Mouse (Mus musculus) spleen, postnatal 10 days (tissue): ENCODE results near the gene Ank3.

ENCODE experiments used
- DNase-seq, 2 experiments: peaks; one replicate each; pipeline ENCODE4 v3.0.0; 2021 to 2022; ENCODE audit warnings: low spot score in 2 of 2

Gene Ank3

DNA sequence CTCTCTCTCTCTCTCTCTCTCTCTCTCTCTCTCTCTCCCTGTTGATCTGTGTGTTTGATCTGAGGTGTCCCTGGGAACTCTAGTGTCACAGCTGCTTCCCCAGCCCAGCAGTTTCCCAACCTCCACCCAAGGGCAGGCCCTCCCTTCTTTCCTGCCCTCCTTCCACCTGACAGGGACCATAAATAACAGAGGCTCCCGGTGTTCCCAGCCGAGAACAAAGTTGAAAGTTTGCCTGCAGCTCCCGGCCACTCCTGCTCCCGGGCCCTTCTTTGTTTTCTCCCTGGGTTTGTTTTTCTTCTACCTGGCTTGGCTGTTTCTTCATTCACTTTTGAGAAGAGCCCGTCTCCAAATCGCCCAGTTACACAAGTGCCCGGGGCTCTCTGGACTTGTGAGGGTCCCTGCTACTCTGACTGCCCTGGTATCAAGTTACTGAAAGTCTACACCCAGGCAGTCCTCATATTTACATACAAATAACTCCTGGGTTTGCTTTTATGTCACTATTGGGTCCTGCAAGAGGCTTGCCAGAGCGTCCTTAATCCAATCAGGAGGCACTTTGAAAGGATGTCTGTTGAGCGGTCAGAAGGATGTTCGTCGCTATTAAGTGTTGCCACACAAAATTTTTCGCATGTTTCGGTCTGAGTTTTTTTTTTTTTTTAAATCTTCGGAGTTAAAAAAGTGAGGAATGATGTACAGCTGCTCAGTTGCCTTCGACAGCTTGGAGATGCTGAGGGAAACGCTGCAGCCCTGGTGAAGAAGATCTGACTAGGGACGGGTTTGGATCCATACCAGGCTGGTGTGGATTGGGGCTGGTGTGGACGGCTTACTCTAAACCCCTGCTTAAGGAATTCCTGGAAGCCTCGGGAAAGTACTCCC, 526.9 kb downstream of the Ank3 start:
- no peak for DNase-seq

DNA sequence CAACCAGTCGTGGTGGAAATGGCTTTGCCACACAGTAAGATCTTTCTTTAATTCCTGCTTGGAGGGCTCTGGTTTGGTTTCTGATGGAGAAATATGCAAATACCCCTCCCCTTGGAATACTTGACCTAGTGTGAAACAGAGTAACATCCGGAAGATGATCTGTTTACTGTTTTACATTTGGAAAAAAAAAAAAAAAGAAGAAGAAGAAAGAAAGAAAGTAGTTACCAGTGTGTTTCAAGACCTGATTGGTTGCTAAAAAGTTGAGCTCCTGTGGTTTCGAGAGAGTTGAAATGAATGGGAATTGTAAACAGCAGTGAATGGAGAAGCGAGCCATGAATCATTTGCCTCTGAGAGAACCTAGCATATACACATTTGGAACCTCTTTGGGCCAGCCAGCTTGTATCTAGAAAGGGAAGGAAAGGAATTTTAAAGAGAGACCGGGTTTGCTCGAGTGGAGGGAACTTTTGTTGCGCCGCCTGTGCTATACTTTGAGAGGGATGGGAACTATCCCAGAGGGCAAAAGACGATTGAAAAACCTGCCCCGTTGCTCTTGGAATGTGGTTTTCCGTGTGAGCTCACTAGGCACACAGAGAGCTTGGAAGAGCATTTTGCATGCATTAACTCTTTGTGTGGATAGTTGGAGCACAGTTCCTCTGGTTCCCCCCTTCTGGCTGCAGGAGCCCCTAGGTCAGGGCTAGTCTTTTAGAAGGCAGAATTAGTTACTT, 527.7 kb downstream of the Ank3 start:
- DNase-seq: no peak

DNA sequence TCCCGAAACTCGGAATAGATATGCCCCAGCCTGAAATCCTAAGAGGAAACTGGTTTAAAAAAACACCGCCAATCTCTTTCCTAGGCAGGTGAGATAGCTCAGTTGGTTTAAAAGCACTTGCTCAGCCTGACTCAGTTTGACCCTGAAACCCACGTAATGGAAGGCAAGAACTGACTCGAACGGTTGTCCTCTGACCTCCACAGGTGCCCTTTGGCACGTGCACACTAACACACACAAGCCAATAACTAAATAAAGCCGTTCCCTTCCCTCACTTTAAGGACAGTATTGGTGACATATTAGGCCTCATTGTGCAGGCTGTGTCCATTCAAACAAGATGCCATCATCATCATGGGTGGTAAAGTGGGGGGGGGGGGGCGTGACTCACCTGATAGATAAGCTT, 528.4 kb downstream of the Ank3 start:
- no peak for DNase-seq

DNA sequence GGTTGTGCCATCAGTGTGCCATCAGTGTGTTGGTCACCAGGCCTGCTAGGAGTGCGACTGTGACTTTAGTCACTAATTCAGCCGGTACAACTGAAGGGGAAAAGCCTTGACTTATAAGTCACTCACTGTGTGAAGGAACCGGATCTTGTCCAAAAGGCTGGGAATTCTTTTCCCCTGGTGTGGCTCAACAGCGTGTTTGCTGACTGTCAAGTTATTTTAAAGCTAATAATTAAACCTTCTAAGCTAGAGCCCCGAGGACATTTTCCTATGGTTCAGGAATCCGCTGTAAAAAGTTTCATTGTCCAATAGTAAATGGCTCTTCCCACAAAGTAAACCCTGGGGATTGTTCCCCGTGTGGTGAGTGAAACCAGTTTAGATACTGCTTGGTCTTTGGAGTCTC, 529.8 kb downstream of the Ank3 start:
- no peak for DNase-seq

GRCm38 (mm10) chr10:69930503-69930902, 531.9 kb downstream of the Ank3 start:
- no peak for DNase-seq

GRCm38 (mm10) chr10:69936443-69937067, 538.0 kb downstream of the Ank3 start:
- no peak for DNase-seq

GRCm38 (mm10) chr10:69937291-69937921, 538.8 kb downstream of the Ank3 start:
- DNase-seq: no peak

DNA sequence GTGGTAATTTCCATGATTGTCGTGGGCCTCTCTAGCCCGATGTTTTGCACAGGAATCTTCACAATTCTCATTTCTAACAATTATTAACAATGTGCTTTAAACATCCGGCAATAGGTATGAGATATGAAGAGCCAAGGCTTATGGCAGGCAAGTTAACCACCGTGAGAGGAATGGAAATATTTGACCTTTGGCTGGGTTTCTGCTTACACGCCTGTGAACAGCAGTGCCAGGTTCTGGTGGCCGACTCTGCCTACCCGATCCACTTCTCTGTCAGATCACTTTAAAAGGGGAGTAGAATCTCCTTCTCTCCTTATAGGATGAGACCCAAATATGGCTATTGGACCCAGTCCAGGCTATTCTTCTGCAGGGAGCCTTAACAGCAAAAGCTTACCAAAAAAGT, 540.6 kb downstream of the Ank3 start:
- DNase-seq: no peak

DNA sequence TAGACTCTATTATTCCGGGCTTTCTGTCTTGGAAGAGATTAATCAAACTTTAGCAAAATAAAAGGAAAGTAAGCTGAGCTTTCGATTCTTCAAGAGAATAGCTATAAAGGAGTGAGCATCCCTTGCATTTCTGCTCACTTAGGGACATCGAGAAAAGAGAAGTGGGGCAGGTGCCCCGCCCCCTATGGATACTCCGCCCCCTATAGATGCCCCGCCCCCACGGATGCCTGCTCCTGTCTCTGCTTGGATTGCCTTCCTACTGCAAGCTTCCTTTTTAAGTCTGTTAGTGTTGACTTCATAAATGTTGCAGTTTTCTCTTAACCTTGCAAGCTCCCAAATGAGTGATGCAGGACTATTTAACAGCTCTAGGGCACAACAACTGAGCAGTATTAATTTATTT, 541.4 kb downstream of the Ank3 start:
- DNase-seq: no peak

DNA sequence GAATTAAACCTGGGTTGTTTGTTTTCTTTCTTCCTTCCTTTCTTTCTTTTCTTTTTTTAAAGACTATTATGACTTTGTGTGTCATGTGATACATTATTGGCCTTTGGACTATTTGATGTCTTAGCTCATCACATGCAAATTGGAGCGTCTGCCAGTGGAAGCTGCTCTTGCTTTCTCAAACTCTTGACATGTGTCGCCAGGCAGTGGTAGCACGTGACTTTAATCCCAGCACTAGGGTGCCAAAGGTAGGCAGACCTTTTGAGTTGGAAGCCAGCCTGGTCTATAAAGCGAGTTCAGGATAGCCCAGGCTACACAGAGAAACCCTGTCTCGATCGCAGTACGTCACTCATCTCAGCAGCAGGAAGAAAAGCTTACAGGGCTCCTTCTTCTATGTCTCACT, 542.4 kb downstream of the Ank3 start:
- DNase-seq: no peak

DNA sequence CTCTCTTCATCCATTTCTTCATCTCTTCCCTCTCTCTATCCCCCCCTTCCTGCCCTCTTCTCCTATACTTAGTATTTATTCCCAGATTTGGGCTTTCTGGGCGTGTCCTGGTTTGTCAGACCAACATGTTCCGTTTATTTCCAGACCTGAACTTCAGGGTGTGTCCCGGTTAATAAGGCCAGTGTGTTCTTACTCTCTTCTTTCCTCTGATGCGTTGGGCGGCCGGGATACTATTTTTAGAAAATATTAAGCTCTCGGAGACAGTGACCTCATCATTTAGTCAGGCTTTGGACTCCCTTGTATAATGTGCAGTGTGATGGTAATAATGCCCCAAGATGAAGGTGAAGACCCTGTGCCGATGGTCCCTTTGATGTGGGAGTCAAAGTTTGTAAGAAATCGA, 546.3 kb downstream of the Ank3 start:
- no peak for DNase-seq

DNA sequence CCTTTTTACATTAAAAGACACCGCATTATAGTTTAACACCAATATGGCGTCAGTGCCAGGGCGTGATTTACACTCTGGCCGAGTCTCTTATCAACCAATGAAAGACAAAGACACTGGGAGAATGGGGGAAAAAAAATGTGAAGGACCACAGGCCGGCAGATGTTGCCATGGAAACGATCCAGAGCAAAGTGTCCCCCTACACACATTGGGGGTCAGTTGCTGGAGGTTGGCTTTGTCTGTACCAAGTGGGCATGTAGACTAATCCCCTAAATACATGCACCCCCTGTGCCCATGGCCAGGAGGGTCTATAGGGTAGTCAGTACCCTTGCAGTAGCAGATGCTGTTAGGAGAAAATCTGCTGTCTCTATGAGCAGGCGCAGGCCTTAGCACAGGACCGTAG, 547.3 kb downstream of the Ank3 start:
- DNase-seq: no peak

GRCm38 (mm10) chr10:69946271-69946670, 547.7 kb downstream of the Ank3 start:
- DNase-seq: no peak

DNA sequence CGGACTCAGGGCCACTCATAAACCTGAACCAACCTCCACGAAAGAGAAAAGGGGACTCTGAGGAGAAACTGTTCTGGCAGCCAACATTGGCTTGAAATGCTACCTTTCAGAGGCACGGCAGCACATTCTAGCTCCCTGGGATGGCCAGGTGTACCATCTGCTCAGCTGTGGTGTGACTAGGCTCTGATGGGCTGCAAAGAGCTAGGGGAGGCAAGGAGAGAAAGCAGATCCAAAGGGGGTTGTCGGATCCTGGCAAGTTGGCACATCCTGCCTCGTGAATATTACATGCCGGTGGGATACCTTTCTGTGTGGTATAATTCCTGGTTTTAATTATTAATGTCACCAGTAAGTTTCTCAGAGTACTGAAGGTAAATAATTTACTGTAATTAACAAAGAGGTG, 548.5 kb downstream of the Ank3 start:
- DNase-seq: no peak

DNA sequence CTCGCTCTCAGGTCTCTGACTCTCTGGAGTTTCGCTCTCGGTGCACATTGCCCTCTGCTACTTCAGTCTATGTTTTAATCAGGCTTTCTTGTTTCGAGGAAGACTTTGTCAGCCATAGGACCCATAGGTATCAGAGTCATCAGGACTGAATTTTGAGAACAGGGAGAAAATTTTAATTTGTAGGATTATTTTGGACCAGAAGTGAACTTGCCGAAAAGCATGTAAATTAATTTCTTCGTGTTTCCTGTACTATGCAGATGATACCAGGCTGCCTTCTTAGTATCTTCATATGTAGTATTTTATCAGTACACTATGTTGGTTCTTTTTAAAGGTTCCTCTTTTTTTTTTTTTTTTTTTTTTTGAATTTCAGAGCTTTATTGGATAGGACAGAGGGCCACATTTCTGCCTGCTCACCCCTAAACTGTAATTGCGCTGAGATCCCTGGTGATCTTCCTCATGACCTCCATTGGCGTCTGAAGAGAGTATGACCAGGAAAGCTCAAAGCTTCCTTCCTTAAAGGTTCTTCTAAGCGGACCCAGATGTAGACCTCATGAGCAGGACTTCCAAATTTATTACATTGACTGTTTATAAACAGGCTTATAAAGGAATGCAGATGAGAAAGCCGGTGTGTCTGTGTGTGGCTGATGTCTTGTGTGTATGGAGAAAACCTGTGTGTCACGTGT, 551.8 kb downstream of the Ank3 start:
- no peak for DNase-seq

GRCm38 (mm10) chr10:69950919-69951236, 552.3 kb downstream of the Ank3 start:
- no peak for DNase-seq

- no peak for DNase-seq
Observed at GRCm38 (mm10) chr10:69951426-69951825, 552.9 kb downstream of the Ank3 start.

GRCm38 (mm10) chr10:69952316-69952715, 553.7 kb downstream of the Ank3 start:
- DNase-seq: no peak

DNA sequence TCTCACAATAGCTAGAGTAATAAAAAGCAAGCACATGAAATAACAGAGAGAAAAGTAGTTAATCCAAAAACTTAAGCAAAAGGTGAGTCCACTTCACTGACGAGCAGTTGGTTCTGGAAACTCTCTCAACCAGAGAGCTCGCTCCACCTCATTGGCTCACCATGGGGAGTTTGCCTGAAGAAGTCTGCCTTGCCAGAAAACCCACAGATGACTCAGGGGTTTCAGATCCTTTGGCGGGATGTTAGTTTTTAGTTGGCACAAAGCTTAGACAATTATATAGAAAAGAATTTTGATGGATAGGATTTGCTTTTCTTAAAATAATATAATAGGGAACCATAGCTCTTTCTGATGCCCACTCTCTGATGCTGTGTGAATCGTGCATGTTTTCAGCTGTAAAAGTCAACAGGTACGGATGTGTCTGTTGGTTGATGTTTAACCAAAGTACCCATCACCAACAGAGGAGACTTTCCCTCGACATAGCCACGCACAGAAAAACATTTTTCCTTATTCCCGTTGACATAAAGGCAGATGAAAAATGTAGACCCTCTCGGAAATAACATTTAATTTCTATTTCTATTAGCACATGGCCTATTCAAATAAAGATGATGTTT, 556.2 kb downstream of the Ank3 start:
- no peak for DNase-seq

GRCm38 (mm10) chr10:69962226-69962625, 563.7 kb downstream of the Ank3 start:
- DNase-seq: no peak

- DNase-seq: no peak
Observed at GRCm38 (mm10) chr10:69962976-69963375, 564.4 kb downstream of the Ank3 start.
